Mouse (Mus musculus) spleen, embryonic (tissue): ENCODE measurements around the gene Uba52.

Experiments used
- CTCF ChIA-PET: fragments of 350-600 bp; sonication (Branson Sonifier 250); formaldehyde crosslinking; loops from one replicate; lab custom pipeline; 2022; lab: Charles Lee

Gene Uba52

GRCm38 (mm10) chr8:70510228-70510915, at the start of gene Uba52:
Gene Uba52 (minus strand): TSS chr8:70510801.
- CTCF ChIA-PET: interaction anchor here (0.7 to 1.9 kb wide), 2 partner anchors 28 to 1927 kb away, joined by 3 to 6 read pairs; partner anchors contain the start of gene Ell

DNA sequence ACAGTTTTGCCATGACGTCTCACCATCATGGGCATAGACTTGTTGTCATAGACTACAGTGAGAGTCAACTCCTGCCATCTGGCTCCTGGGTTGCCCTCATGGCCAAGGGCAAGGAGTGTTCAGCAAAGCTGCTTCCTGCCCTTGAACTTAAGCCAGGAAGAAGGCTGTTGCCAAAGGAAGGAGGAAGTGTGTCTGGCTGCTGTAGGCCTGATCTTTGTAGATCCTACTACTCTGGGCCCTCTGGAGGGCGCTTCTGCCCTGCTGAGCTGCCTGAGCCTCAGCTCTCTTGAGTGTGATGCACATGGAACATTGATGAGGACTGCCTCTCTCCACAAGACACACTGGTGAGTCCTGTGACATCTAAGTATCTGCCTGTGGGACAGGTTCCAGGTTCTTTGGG, 49.5 kb upstream of the Uba52 start:
- CTCF ChIA-PET: interaction anchor here (0.6 kb wide), 1 partner anchor 59 kb away, joined by 3 read pairs; no protein-coding TSS in a partner anchor

- CTCF ChIA-PET: interaction anchor here (0.5 kb wide), 1 partner anchor 11 kb away, joined by 3 read pairs; no protein-coding TSS in a partner anchor
Measured at GRCm38 (mm10) chr8:70558983-70559382, 48.4 kb upstream of the Uba52 start.

GRCm38 (mm10) chr8:70558334-70558733, 47.7 kb upstream of the Uba52 start:
- CTCF ChIA-PET: no interaction called here

GRCm38 (mm10) chr8:70555079-70555747, 44.6 kb upstream of the Uba52 start:
- CTCF ChIA-PET: no interaction called here

DNA sequence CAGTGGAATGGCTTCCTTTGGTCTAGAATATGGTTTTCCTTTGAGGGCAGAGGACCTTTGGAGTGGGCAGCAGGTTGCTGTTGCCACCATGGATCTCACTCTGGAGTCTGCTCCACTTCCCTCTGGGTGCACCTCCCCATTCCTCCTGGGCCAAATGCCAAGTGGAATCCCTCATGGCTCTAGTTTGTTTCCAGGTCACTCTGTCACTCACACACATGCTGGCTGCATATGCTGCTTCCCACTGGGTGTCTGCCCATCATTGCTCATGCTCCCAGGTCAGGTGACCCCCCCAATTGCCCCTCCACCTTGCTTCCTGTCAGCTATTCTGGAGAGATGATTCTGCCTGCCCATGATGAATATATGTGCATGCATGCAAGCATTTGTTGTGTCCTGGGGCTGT, 43.1 kb upstream of the Uba52 start:
- CTCF ChIA-PET: no interaction called here

DNA sequence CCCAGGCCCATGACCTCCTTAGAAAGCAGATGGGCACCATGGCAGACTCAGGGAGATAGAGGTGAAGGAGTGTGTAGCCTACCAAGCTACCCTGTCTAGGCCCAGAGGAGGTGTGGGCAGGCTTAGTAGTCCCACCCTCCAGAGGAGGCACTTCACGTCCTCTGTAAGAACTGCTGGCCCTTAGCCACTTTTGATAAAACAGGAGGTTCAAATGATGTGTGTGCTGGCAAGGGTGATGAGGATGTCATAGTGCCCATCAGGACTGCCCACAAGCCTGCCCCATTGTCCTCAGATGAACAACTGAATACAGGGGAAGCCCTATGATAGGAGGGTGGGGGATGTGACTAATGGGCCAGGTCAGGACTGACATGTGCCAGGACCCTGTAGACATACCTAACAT, 42.2 kb upstream of the Uba52 start:
- CTCF ChIA-PET: interaction anchor here (0.8 kb wide), 1 partner anchor 26 kb away, joined by 3 read pairs; no protein-coding TSS in a partner anchor

- CTCF ChIA-PET: interaction anchor here (0.6 kb wide), 1 partner anchor 23 kb away, joined by 8 read pairs; no protein-coding TSS in a partner anchor
Measured at GRCm38 (mm10) chr8:70551558-70552161, 41.1 kb upstream of the Uba52 start.

GRCm38 (mm10) chr8:70549412-70550184, 39.0 kb upstream of the Uba52 start:
- CTCF ChIA-PET: interaction anchor here (0.5 to 0.7 kb wide), 3 partner anchors 18 to 253 kb away, joined by 3 to 4 read pairs (median 3); no protein-coding TSS in a partner anchor

DNA sequence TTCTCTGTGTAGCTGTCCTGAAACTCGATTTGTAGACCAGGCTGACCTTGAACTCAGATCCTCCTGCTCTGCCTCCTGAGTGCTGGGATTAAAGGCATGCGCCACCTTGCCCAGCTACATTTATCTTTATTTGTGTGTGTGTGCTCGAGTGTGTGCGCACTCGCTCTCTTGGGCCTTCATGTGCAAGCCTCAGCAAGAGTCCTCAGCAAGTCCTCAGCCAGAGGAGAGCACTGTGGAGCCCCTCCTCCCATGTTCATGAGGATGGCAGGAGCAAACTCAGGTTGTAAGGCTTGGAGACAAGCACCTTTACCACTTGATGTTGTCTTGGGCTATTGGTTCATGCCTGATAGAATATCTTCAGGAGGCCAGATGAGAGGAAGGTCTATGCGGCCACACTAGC, 37.2 kb upstream of the Uba52 start:
- CTCF ChIA-PET: interaction anchor here (0.6 kb wide), 1 partner anchor 11 kb away, joined by 3 read pairs; no protein-coding TSS in a partner anchor

DNA sequence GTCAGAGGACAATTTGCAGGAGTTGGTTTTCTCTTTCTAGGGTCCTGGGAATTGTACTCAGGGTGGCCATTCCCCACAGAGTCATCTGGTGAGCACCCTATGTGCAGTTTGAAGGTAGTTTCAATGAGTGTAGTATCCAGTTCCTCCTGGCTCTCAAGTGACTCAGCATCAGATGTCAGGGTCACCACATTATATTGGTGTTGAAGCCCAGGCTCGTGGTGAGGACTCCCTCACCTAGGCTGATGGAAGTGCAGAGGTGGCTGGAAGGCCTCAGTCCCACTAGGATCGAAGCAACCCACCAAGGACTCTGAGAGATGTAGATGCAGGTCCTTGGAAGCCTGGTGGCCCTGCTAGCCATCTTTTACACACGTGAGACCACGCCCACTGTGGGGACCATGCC, 35.8 kb upstream of the Uba52 start:
- CTCF ChIA-PET: no interaction called here

- CTCF ChIA-PET: interaction anchor here (0.7 kb wide), 1 partner anchor 64 kb away, joined by 5 read pairs; no protein-coding TSS in a partner anchor
Measured at GRCm38 (mm10) chr8:70544200-70544687, 33.6 kb upstream of the Uba52 start.

- CTCF ChIA-PET: no interaction called here
Measured at GRCm38 (mm10) chr8:70541081-70541480, 30.5 kb upstream of the Uba52 start.

DNA sequence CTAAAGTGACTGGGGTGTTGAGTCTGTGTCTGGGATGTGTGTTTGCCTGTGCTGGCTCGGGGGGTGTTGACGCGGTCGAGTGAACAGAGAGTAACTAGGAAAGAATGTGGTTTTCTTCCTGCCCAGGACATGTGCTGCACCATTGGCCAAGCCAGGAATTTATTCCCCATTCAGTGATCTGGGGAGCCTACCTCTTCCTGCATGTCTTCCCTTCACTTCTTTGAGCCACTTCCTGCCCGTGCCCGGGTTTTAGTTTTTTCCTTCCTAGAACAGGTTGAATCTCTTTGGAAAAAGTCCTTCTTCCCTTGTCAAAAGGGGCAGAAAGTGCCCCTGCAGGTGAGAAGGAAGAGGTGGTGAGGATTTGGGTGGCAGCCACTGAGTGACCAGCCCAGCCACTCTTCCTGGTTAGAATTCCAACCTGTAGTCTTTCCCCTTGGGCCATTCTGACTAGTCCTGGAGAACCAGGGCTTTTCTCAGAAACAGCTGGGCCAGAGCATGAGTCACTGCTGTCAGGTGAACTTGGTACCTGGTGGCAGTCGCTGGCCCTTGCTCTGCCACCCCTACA, 30.0 kb upstream of the Uba52 start:
- CTCF ChIA-PET: no interaction called here

DNA sequence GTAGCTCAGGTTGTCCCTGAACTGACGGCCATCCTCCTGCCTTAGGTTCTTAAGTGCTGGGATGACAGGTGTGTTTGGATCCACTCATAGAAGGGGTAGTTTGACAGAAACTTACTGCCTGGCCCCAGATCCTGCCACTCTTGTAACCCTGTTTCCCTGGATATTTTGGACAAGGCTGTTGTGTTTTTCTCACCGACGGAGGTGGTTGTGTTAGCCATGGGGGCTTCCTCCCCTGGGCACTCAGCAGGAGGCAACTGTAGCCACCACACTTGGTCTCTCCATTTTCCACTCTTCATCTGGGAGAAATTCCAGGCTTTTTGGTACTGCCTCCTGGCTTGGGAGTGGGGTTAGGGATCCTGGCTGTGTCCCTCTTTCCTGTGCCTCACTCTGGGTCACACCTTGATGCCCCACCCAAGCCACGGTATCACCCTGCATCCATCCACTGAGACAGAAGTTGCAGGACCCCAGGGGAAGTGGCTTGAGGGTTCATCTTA, 29.5 kb upstream of the Uba52 start:
- CTCF ChIA-PET: interaction anchor here (0.8 kb wide), 1 partner anchor 29 kb away, joined by 3 read pairs; no protein-coding TSS in a partner anchor

GRCm38 (mm10) chr8:70539077-70539813, 28.6 kb upstream of the Uba52 start, which contains the start of gene Ell:
Gene Ell (plus strand): TSS chr8:70539457.
- CTCF ChIA-PET: interaction anchor here (0.8 to 1.7 kb wide), 2 partner anchors 28 to 30 kb away, joined by 3 to 6 read pairs; no protein-coding TSS in a partner anchor

- CTCF ChIA-PET: interaction anchor here (1.7 kb wide), 1 partner anchor 29 kb away, joined by 6 read pairs; no protein-coding TSS in a partner anchor
Measured at GRCm38 (mm10) chr8:70538633-70539076, 28.1 kb upstream of the Uba52 start.

GRCm38 (mm10) chr8:70538024-70538579, 27.5 kb upstream of the Uba52 start:
- CTCF ChIA-PET: interaction anchor here (1.7 kb wide), 1 partner anchor 29 kb away, joined by 6 read pairs; no protein-coding TSS in a partner anchor

GRCm38 (mm10) chr8:70535701-70536100, 25.1 kb upstream of the Uba52 start:
- CTCF ChIA-PET: no interaction called here
